Mouse (Mus musculus): ENCODE measurements at regions not wholly inside any gene's neighbourhood (a gene's known extent, or its start where the extent isn't known, plus 50 kb on each side); places are given as distances from the start of the nearest gene placed in this dataset.

GRCm38 (mm10) chr13:103490049-103490448 lies 155.8 kb upstream of the Mast4 start:
- ATAC-seq (ENCODE audit: low FRiP score) (no peak), DNase-seq (ENCODE audit: low spot score) (no peak)
- no peak for TF ChIP-seq CTCF (IDR thresholded peaks at IDR 0.05)

DNA sequence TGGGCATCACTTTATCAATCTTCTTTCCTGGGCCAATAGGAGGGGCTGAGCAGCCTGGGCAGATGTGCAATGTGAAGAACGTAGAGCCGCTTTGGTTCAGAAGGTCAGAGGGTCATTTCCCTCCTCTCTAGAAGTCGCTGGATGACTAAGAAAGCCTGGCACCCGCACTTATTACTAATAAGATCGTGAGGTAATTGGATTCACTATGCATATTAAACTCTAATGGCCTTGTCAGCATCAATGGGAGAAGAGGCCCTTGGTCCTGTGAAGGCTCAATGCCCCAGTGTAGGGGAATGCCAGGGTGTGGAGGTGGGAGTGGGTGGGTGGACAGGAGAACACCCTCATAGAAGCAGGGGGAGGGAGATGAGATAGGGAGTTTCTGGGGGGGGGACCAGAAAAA lies 149.8 kb upstream of the Mast4 start:
- H3K9me3 ChIP-seq (ENCODE audit: low read length), result no peaks in the 10 kb centered on the region
- ATAC-seq (ENCODE audit: low FRiP score), result no peak
- H3K4me2 ChIP-seq (ENCODE audit: low read depth, low read length, poor library complexity, severe bottlenecking), result no peak overlapping the region
- H3K36me3 ChIP-seq (ENCODE audit: insufficient read depth, low read length), result no peaks in the 10 kb centered on the region
- no peak overlapping the region for H3K4me3 ChIP-seq (ENCODE audit: low read depth, low read length)
- no peak overlapping the region for H3K9ac ChIP-seq (replicated peaks; ENCODE audit: low read length, poor library complexity, severe bottlenecking)
- WGBS, result 48% methylated on average over 5 of the region's 5 CpGs
- no peaks in the 10 kb centered on the region for H3K27me3 ChIP-seq (ENCODE audit: insufficient read depth, low read length)
- no peak for DNase-seq (ENCODE audit: low spot score)
- no peak for TF ChIP-seq CTCF (IDR thresholded peaks at IDR 0.05)
- no peak overlapping the region for H3K27ac ChIP-seq (ENCODE audit: low read depth, low read length)
- no peaks in the 10 kb centered on the region for H3K4me1 ChIP-seq (ENCODE audit: insufficient read depth, low read length)

More at GRCm38 (mm10) chr13:103490049-103490448, 155.8 kb upstream of the Mast4 start:
- Histone ChIP-seq H3K9ac (replicated peaks; ENCODE audit: low read length, poor library complexity, severe bottlenecking) (no peak overlapping the region), H3K27ac (ENCODE audit: low read depth, low read length) (no peak overlapping the region), H3K36me3 (ENCODE audit: insufficient read depth, low read length) (no peaks in the 10 kb centered on the region), H3K4me3 (ENCODE audit: low read depth, low read length) (no peak overlapping the region), H3K4me2 (ENCODE audit: low read depth, low read length, poor library complexity, severe bottlenecking) (no peak overlapping the region), H3K4me1 (ENCODE audit: insufficient read depth, low read length) (no peaks in the 10 kb centered on the region), H3K9me3 (ENCODE audit: low read length) (no peaks in the 10 kb centered on the region), H3K27me3 (ENCODE audit: insufficient read depth, low read length) (no peaks in the 10 kb centered on the region)
- WGBS, result 36% methylated on average over 6 of the region's 6 CpGs

- no peak for ATAC-seq (ENCODE audit: low FRiP score)
- no peak for TF ChIP-seq CTCF (IDR thresholded peaks at IDR 0.05)
- WGBS, result 59% methylated on average over 7 of the region's 7 CpGs
Observed at GRCm38 (mm10) chr13:103483392-103483791, 149.1 kb upstream of the Mast4 start.

DNA sequence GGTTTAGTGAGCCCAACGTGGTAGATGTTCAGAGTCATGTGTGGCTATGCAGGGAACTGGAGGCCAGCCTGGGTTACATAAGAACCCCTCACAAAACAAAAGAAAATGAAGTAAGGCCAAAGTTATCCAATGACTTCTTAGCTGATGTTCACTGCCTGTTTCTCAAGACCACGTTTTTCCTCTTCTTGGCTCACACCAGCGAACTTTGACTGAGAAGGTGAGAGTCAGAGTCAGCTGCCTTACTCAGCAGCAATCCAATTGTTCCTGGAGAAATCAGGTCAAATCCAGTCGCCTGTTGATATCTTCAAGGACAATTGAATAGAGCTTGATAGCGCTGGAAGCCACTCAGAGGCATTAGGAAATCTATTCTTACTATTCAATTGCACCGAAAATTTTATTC lies 142.0 kb upstream of the Mast4 start:
- no peak for TF ChIP-seq CTCF (IDR thresholded peaks at IDR 0.05)
- no peak for ATAC-seq (ENCODE audit: low FRiP score)

More at GRCm38 (mm10) chr13:103483392-103483791, 149.1 kb upstream of the Mast4 start:
- no peaks in the 10 kb centered on the region for H3K4me1 ChIP-seq (ENCODE audit: insufficient read depth, low read length)
- no peak overlapping the region for H3K4me3 ChIP-seq (ENCODE audit: low read depth, low read length)
- H3K4me2 ChIP-seq (ENCODE audit: low read depth, low read length, poor library complexity, severe bottlenecking), result no peak overlapping the region
- H3K9me3 ChIP-seq (ENCODE audit: low read length), result no peaks in the 10 kb centered on the region
- no peaks in the 10 kb centered on the region for H3K36me3 ChIP-seq (ENCODE audit: insufficient read depth, low read length)
- no peaks in the 10 kb centered on the region for H3K27me3 ChIP-seq (ENCODE audit: insufficient read depth, low read length)
- no peak overlapping the region for H3K27ac ChIP-seq (ENCODE audit: low read depth, low read length)
- DNase-seq (ENCODE audit: low spot score), result no peak
- H3K9ac ChIP-seq (replicated peaks; ENCODE audit: low read length, poor library complexity, severe bottlenecking), result no peak overlapping the region

GRCm38 (mm10) chr13:103472216-103472615 lies 137.9 kb upstream of the Mast4 start:
- Histone ChIP-seq H3K4me1 (ENCODE audit: insufficient read depth, low read length) (no peaks in the 10 kb centered on the region), H3K4me2 (ENCODE audit: low read depth, low read length, poor library complexity, severe bottlenecking) (no peak overlapping the region), H3K36me3 (ENCODE audit: insufficient read depth, low read length) (no peaks in the 10 kb centered on the region), H3K4me3 (ENCODE audit: low read depth, low read length) (no peak overlapping the region), H3K27ac (ENCODE audit: low read depth, low read length) (no peak overlapping the region), H3K9ac (replicated peaks; ENCODE audit: low read length, poor library complexity, severe bottlenecking) (no peak overlapping the region), H3K9me3 (ENCODE audit: low read length) (no peaks in the 10 kb centered on the region), H3K27me3 (ENCODE audit: insufficient read depth, low read length) (no peaks in the 10 kb centered on the region)
- DNase-seq (ENCODE audit: low spot score) (no peak), ATAC-seq (ENCODE audit: low FRiP score) (no peak)
- TF ChIP-seq CTCF (IDR thresholded peaks at IDR 0.05), result no peak
- 69% methylated on average over 6 of the region's 6 CpGs for WGBS

More for the DNA sequence above, 142.0 kb upstream of the Mast4 start:
- H3K27me3 ChIP-seq (ENCODE audit: insufficient read depth, low read length), result no peaks in the 10 kb centered on the region
- no peak overlapping the region for H3K9ac ChIP-seq (replicated peaks; ENCODE audit: low read length, poor library complexity, severe bottlenecking)
- no peaks in the 10 kb centered on the region for H3K9me3 ChIP-seq (ENCODE audit: low read length)
- no peak for DNase-seq (ENCODE audit: low spot score)
- no peak overlapping the region for H3K4me2 ChIP-seq (ENCODE audit: low read depth, low read length, poor library complexity, severe bottlenecking)
- H3K4me1 ChIP-seq (ENCODE audit: insufficient read depth, low read length), result no peaks in the 10 kb centered on the region
- WGBS, result 84% methylated on average over 6 of the region's 6 CpGs
- H3K27ac ChIP-seq (ENCODE audit: low read depth, low read length), result no peak overlapping the region
- H3K4me3 ChIP-seq (ENCODE audit: low read depth, low read length), result no peak overlapping the region
- H3K36me3 ChIP-seq (ENCODE audit: insufficient read depth, low read length), result no peaks in the 10 kb centered on the region

DNA sequence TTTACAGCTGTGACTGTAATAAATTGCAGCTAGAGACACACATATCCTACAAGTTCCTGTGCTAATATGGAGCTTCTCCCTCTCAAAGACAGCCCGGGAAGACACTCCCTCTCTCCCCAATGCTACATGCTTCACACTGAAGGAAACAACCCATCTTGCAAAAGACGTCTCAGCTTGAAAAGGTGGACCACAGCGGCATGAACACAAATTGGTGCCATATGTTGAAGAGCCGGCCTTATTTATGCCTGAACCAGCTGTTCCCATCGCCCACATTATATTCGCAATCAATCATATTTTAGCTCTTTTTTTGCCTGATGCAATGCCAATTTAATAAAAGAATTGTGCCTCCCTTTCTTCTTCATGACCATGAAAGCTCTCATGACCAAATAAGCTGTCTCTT lies 135.8 kb upstream of the Mast4 start:
- Histone ChIP-seq H3K27ac (ENCODE audit: low read depth, low read length) (no peak overlapping the region), H3K9ac (replicated peaks; ENCODE audit: low read length, poor library complexity, severe bottlenecking) (no peak overlapping the region), H3K4me1 (ENCODE audit: insufficient read depth, low read length) (no peaks in the 10 kb centered on the region), H3K4me3 (ENCODE audit: low read depth, low read length) (no peak overlapping the region), H3K36me3 (ENCODE audit: insufficient read depth, low read length) (no peaks in the 10 kb centered on the region), H3K27me3 (ENCODE audit: insufficient read depth, low read length) (no peaks in the 10 kb centered on the region), H3K4me2 (ENCODE audit: low read depth, low read length, poor library complexity, severe bottlenecking) (no peak overlapping the region), H3K9me3 (ENCODE audit: low read length) (no peaks in the 10 kb centered on the region)
- no peak for ATAC-seq (ENCODE audit: low FRiP score)
- 72% methylated on average over 6 of the region's 6 CpGs for WGBS
- DNase-seq (ENCODE audit: low spot score), result peak; percentile 9
- TF ChIP-seq CTCF (IDR thresholded peaks at IDR 0.05), result no peak

All from midbrain, postnatal 0 days (tissue).